8 mouse cellular contexts compared by ENCODE assay signal in genomic region chr7:100879595-100879994, GRCm38 (mm10). TPM values are rescaled to one million over a fixed set of nuclear protein-coding genes. Genes with fewer than 3 reads are reported as not detected.
DNase-seq lines count a peak whose midpoint lies in the region; ATAC-seq and TF ChIP-seq lines count a peak whose summit lies in the region.

No protein-coding gene starts in this region.

- WGBS in kidney, adult 2 months = 29% methylated on average over 20 of the region's 20 CpGs
- WGBS in lung, postnatal 0 days = 19% methylated on average over 20 of the region's 20 CpGs

- no peaks in the 10 kb centered on the region for H3K4me1 ChIP-seq in kidney, adult 2 months (ENCODE audit: control insufficient read depth, insufficient read depth, low read length)
- H3K4me1 ChIP-seq in lung, postnatal 0 days (ENCODE audit: insufficient read depth, low read depth, low read length) = no peaks in the 10 kb centered on the region

- peak; percentile 39 for DNase-seq in ovary, postnatal 10 days (ENCODE audit: low spot score)
- DNase-seq in ovary, adult 18-20 months (ENCODE audit: low spot score) = no peak
- peak; percentile 55 for DNase-seq in brain, embryonic 14.5 days (ENCODE audit: low read depth)
- peak; percentile 76 for DNase-seq in gastrocnemius, adult 2 months
- DNase-seq in kidney, adult 2 months = peak; percentile 74
- DNase-seq in lung, postnatal 0 days (ENCODE audit: low spot score) = peak; percentile 72
- peak; percentile 84 for DNase-seq in retina, postnatal 1 day
- peak; percentile 68 to 87 for DNase-seq in urinary bladder, postnatal 4 days (ENCODE audit: low spot score in 2 of 2)

- H3K4me3 ChIP-seq in gastrocnemius, adult 2 months = no peak overlapping the region
- no peak overlapping the region for H3K4me3 ChIP-seq in kidney, adult 2 months (ENCODE audit: insufficient read depth, low read depth, low read length)
- no peak overlapping the region for H3K4me3 ChIP-seq in lung, postnatal 0 days (ENCODE audit: low read depth, low read length)

- no peaks in the 10 kb centered on the region for H3K27me3 ChIP-seq in kidney, adult 2 months (replicated peaks; ENCODE audit: control insufficient read depth, insufficient read depth, low read length)
- no peaks in the 10 kb centered on the region for H3K27me3 ChIP-seq in lung, postnatal 0 days (replicated peaks; ENCODE audit: insufficient read depth, low read length)

- intact Hi-C loops in gastrocnemius, adult 2 months (cut with DNase I) = loop anchor here (5.0 kb wide), 1 partner anchor 42 kb away; no protein-coding TSS in a partner anchor

- peak; percentile 42 for ATAC-seq in lung, postnatal 0 days

- no peaks in the 10 kb centered on the region for H3K9me3 ChIP-seq in lung, postnatal 0 days (ENCODE audit: low read length)

- no peak for TF ChIP-seq POLR2A in brain, embryonic 14.5 days (IDR thresholded peaks at IDR 0.05; ENCODE audit: borderline replicate concordance, extremely low read depth, insufficient read depth, insufficient read length, poor library complexity, severe bottlenecking)
- no peak for TF ChIP-seq POLR2A in kidney, adult 2 months (IDR thresholded peaks at IDR 0.05; ENCODE audit: low read depth, low read length)

- peak; percentile 57 for TF ChIP-seq CTCF in brain, embryonic 14.5 days (IDR thresholded peaks at IDR 0.05; ENCODE audit: borderline replicate concordance, extremely low read depth, insufficient read depth, insufficient read length)
- peak; percentile 61 for TF ChIP-seq CTCF in gastrocnemius, adult 2 months (IDR thresholded peaks at IDR 0.05)
- TF ChIP-seq CTCF in kidney, adult 2 months (conservative IDR thresholded peaks at IDR 0.05; ENCODE audit: insufficient read depth, insufficient read length, low read depth, low read length) = peak; percentile 49
- TF ChIP-seq CTCF in lung, postnatal 0 days (IDR thresholded peaks at IDR 0.05) = peak; percentile 66

- H3K9ac ChIP-seq in lung, postnatal 0 days (replicated peaks; ENCODE audit: low read depth) = no peak overlapping the region

- no peak for TF ChIP-seq EP300 in lung, postnatal 0 days (IDR thresholded peaks at IDR 0.05)

- H3K27ac ChIP-seq in gastrocnemius, adult 2 months = peak overlapping the region; percentile 31; the same call in 1 of the 2 replicates
- no peak overlapping the region for H3K27ac ChIP-seq in kidney, adult 2 months (ENCODE audit: insufficient read depth, low read depth, low read length)
- H3K27ac ChIP-seq in lung, postnatal 0 days (ENCODE audit: low read length) = no peak overlapping the region

- no peaks in the 10 kb centered on the region for H3K36me3 ChIP-seq in kidney, adult 2 months (ENCODE audit: control insufficient read depth, insufficient read depth, low read length)
- H3K36me3 ChIP-seq in lung, postnatal 0 days (ENCODE audit: insufficient read depth, low read length) = peaks cover 66% of the 10 kb centered on the region

- H3K4me2 ChIP-seq in lung, postnatal 0 days (replicated peaks; ENCODE audit: low read depth, low read length) = no peak overlapping the region

RNA-seq across cellular contexts. Expression of gene Relt, which starts 16.3 kb away (rescaled TPM):
- 6.2 and 7.2 TPM in 2 replicates for polyA plus RNA-seq in brain, embryonic 14.5 days (2012; rRNA removed)
- 10 to 100 TPM in 1 of 2 experiments, 1 to 10 TPM in 1; 9.5 to 19.8 TPM for total RNA-seq in gastrocnemius, adult 2 months (2021)
- 1.5 and 3.8 TPM in 2 replicates for polyA plus RNA-seq in kidney, adult 2 months (2012; rRNA removed)
- polyA plus RNA-seq in lung, postnatal 0 days (2015; fragmentation: Nextera tagmentation; extraction: Ambion mirVana) = 2.8 and 3.8 TPM in 2 replicates

RNA-seq across cellular contexts. Expression of gene Arhgef17, which starts 52.3 kb away (rescaled TPM):
- polyA plus RNA-seq in brain, embryonic 14.5 days (2012; rRNA removed) = 20.8 and 30.3 TPM in 2 replicates
- 10 to 100 TPM; 20.9 to 33.3 TPM for total RNA-seq in gastrocnemius, adult 2 months (2021)
- 25.4 and 29.3 TPM in 2 replicates for polyA plus RNA-seq in kidney, adult 2 months (2012; rRNA removed)
- polyA plus RNA-seq in lung, postnatal 0 days (2015; fragmentation: Nextera tagmentation; extraction: Ambion mirVana) = 5.8 and 7.0 TPM in 2 replicates
